Mouse (Mus musculus) heart, postnatal 14 days (tissue): ENCODE measurements around the gene Ipo4. TPM values are rescaled to one million over a fixed set of nuclear protein-coding genes. Genes with fewer than 3 reads are reported as not detected.

Source experiments
- total RNA-seq, 2 experiments: library from RNA; stranded (reverse); gene quantifications; 2 replicates each; pipeline ENCODE4 v1.2.3; 2021

Gene Ipo4
- total RNA-seq, 2 experiments from 2014 or later: 41.4 to 49.9 TPM

Other genes starting within 250 kb of the Ipo4 start
- 100 to 1,000 TPM; 129 to 134 TPM for gene Dhrs4, start 157.2 kb downstream of the Ipo4 start, total RNA-seq
- gene Carmil3, start 145.3 kb downstream of the Ipo4 start, total RNA-seq: 1 to 10 TPM; 2.5 to 5.5 TPM
- gene Cpne6, start 125.5 kb downstream of the Ipo4 start, total RNA-seq: not detected
- not detected for gene Nrl, start 111.0 kb downstream of the Ipo4 start, total RNA-seq
- gene Pck2, start 95.7 kb downstream of the Ipo4 start, total RNA-seq: 10 to 100 TPM; 17.7 to 23.0 TPM
- 100 to 1,000 TPM; 112 to 118 TPM for gene Dcaf11, start 76.0 kb downstream of the Ipo4 start, total RNA-seq
- under 1 TPM in 1 of 2 experiments, not detected in 1; 0.69 TPM for gene A730061H03Rik, start 75.6 kb downstream of the Ipo4 start, total RNA-seq
- gene Fitm1, start 60.3 kb downstream of the Ipo4 start, total RNA-seq: 100 to 1,000 TPM; 204 to 226 TPM
- gene Psme1, start 57.8 kb downstream of the Ipo4 start, total RNA-seq: 100 to 1,000 TPM; 218 to 238 TPM
- gene Emc9, start 50.7 kb downstream of the Ipo4 start, total RNA-seq: 10 to 100 TPM; 39.9 to 45.0 TPM
- 100 to 1,000 TPM in 1 of 2 experiments, 10 to 100 TPM in 1; 90.7 to 132 TPM for gene Psme2, start 44.8 kb downstream of the Ipo4 start, total RNA-seq
- gene Rnf31, start 44.2 kb downstream of the Ipo4 start, total RNA-seq: 10 to 100 TPM; 21.8 to 26.1 TPM
- 1 to 10 TPM; 9.2 to 9.3 TPM for gene Irf9, start 32.4 kb downstream of the Ipo4 start, total RNA-seq
- gene Rec8, start 17.9 kb downstream of the Ipo4 start, total RNA-seq: 1 to 10 TPM in 1 of 2 experiments, under 1 TPM in 1; 0.72 to 1.2 TPM
- 1 to 10 TPM; 2.2 to 2.9 TPM for gene Gm49378, start 1.9 kb upstream of the Ipo4 start, total RNA-seq
- 10 to 100 TPM; 45.3 to 45.4 TPM for gene Tm9sf1, start 7.8 kb upstream of the Ipo4 start, total RNA-seq
- under 1 TPM; 0.53 to 0.76 TPM for gene Tssk4, start 14.2 kb upstream of the Ipo4 start, total RNA-seq
- gene Mdp1, start 24.6 kb upstream of the Ipo4 start, total RNA-seq: 10 to 100 TPM; 52.4 to 55.9 TPM
- gene Gmpr2, start 36.0 kb upstream of the Ipo4 start, total RNA-seq: 10 to 100 TPM; 12.8 to 14.1 TPM
- gene Nedd8, start 36.2 kb upstream of the Ipo4 start, total RNA-seq: 100 to 1,000 TPM; 254 to 257 TPM
- 10 to 100 TPM; 10.5 to 10.8 TPM for gene Tinf2, start 45.9 kb upstream of the Ipo4 start, total RNA-seq
- under 1 TPM; 0.29 TPM for gene Tgm1, start 78.0 kb upstream of the Ipo4 start, total RNA-seq
- 10 to 100 TPM; 11.4 to 13.7 TPM for gene Rabggta, start 86.3 kb upstream of the Ipo4 start, total RNA-seq
- 10 to 100 TPM; 54.6 to 56.2 TPM for gene Dhrs1, start 109.7 kb upstream of the Ipo4 start, total RNA-seq
- 10 to 100 TPM; 11.2 to 11.4 TPM for gene Nop9, start 109.7 kb upstream of the Ipo4 start, total RNA-seq
- gene Cideb, start 122.5 kb upstream of the Ipo4 start, total RNA-seq: 1 to 10 TPM in 1 of 2 experiments, under 1 TPM in 1; 1.00 to 1.0 TPM
- under 1 TPM; 0.12 to 0.17 TPM for gene Ltb4r2, start 125.5 kb upstream of the Ipo4 start, total RNA-seq
- under 1 TPM; 0.37 to 0.60 TPM for gene Ltb4r1, start 130.0 kb upstream of the Ipo4 start, total RNA-seq
- gene Adcy4, start 148.1 kb upstream of the Ipo4 start, total RNA-seq: 10 to 100 TPM; 19.8 to 21.1 TPM
- 1 to 10 TPM; 4.4 to 6.1 TPM for gene Ripk3, start 152.9 kb upstream of the Ipo4 start, total RNA-seq
- gene Nfatc4, start 187.2 kb upstream of the Ipo4 start, total RNA-seq: 1 to 10 TPM; 7.0 to 9.2 TPM
- 10 to 100 TPM; 13.6 to 15.8 TPM for gene Nynrin, start 218.1 kb upstream of the Ipo4 start, total RNA-seq
- under 1 TPM; 0.10 TPM for gene Cbln3, start 248.4 kb upstream of the Ipo4 start, total RNA-seq
- gene Khnyn, start 249.0 kb upstream of the Ipo4 start, total RNA-seq: 10 to 100 TPM; 13.4 to 14.3 TPM